Mouse (Mus musculus): ENCODE measurements at regions not wholly inside any gene's neighbourhood (a gene's known extent, or its start where the extent isn't known, plus 50 kb on each side); places are given as distances from the start of the nearest gene placed in this dataset.
A peak's percentile ranks its signal among the peaks of the same experiment; 100 is the strongest.

- no peaks in the 10 kb centered on the region for H3K36me3 ChIP-seq
- H3K9me3 ChIP-seq (replicated peaks): no peaks in the 10 kb centered on the region
- H3K27me3 ChIP-seq (ENCODE audit: low read depth, poor library complexity, severe bottlenecking): no peaks in the 10 kb centered on the region
- WGBS: 87% methylated on average over 3 of the region's 3 CpGs
- H3K4me1 ChIP-seq: no peaks in the 10 kb centered on the region
- DNase-seq (ENCODE audit: low spot score): no peak
- no peak overlapping the region for H3K4me3 ChIP-seq
- H3K27ac ChIP-seq: no peak overlapping the region
Measured at GRCm38 (mm10) chr7:65772845-65773244, 81.9 kb downstream of the Tm2d3 start.

- H3K36me3 ChIP-seq: no peaks in the 10 kb centered on the region
- no peaks in the 10 kb centered on the region for H3K27me3 ChIP-seq (ENCODE audit: low read depth, poor library complexity, severe bottlenecking)
- no peaks in the 10 kb centered on the region for H3K4me1 ChIP-seq
- H3K4me3 ChIP-seq: no peak overlapping the region
- WGBS: 79% methylated on average over 2 of the region's 2 CpGs
- DNase-seq (ENCODE audit: low spot score): no peak
- H3K9me3 ChIP-seq (replicated peaks): no peaks in the 10 kb centered on the region
- H3K27ac ChIP-seq: no peak overlapping the region
Measured at GRCm38 (mm10) chr7:65773948-65774347, 83.0 kb downstream of the Tm2d3 start.

GRCm38 (mm10) chr7:65774388-65775015 is 83.5 kb downstream of the Tm2d3 start:
- no peaks in the 10 kb centered on the region for H3K36me3 ChIP-seq
- H3K27me3 ChIP-seq (ENCODE audit: low read depth, poor library complexity, severe bottlenecking): no peaks in the 10 kb centered on the region
- no peak for DNase-seq (ENCODE audit: low spot score)

GRCm38 (mm10) chr7:65775016-65775415 is 84.0 kb downstream of the Tm2d3 start:
- no peak overlapping the region for H3K4me3 ChIP-seq
- WGBS: 92% methylated on average over 3 of the region's 3 CpGs
- DNase-seq (ENCODE audit: low spot score): no peak
- H3K27me3 ChIP-seq (ENCODE audit: low read depth, poor library complexity, severe bottlenecking): no peaks in the 10 kb centered on the region
- no peaks in the 10 kb centered on the region for H3K9me3 ChIP-seq (replicated peaks)
- H3K36me3 ChIP-seq: no peaks in the 10 kb centered on the region
- H3K4me1 ChIP-seq: peaks cover 7% of the 10 kb centered on the region
- no peak overlapping the region for H3K27ac ChIP-seq

More at GRCm38 (mm10) chr7:65774388-65775015, 83.5 kb downstream of the Tm2d3 start:
- Histone ChIP-seq H3K4me1 (peaks cover 2% of the 10 kb centered on the region; the same call in 1 of the 2 replicates), H3K27ac (no peak overlapping the region), H3K9me3 (replicated peaks) (no peaks in the 10 kb centered on the region), H3K4me3 (no peak overlapping the region)
- WGBS: 94% methylated on average over 11 of the region's 11 CpGs

- H3K9me3 ChIP-seq (replicated peaks): no peaks in the 10 kb centered on the region
- H3K4me1 ChIP-seq: peaks cover 36% of the 10 kb centered on the region
- WGBS: 72% methylated on average over 14 of the region's 14 CpGs
- H3K36me3 ChIP-seq: no peaks in the 10 kb centered on the region
- no peak overlapping the region for H3K4me3 ChIP-seq
- H3K27me3 ChIP-seq (ENCODE audit: low read depth, poor library complexity, severe bottlenecking): no peaks in the 10 kb centered on the region
- H3K27ac ChIP-seq: peak overlapping the region; percentile 62; the same call in 1 of the 2 replicates
- DNase-seq (ENCODE audit: low spot score): no peak
Measured at GRCm38 (mm10) chr7:65779716-65780372, 81.7 kb upstream of the Pcsk6 start.

- Histone ChIP-seq H3K36me3 (no peaks in the 10 kb centered on the region), H3K4me3 (no peak overlapping the region), H3K9me3 (replicated peaks) (no peaks in the 10 kb centered on the region), H3K27me3 (ENCODE audit: low read depth, poor library complexity, severe bottlenecking) (no peaks in the 10 kb centered on the region), H3K4me1 (peaks cover 36% of the 10 kb centered on the region), H3K27ac (peak overlapping the region; percentile 62; the same call in 1 of the 2 replicates)
- WGBS: 44% methylated on average over 9 of the region's 9 CpGs
- no peak for DNase-seq (ENCODE audit: low spot score)
Measured at GRCm38 (mm10) chr7:65780578-65781370, 80.8 kb upstream of the Pcsk6 start.

- 88% methylated on average over 7 of the region's 7 CpGs for WGBS
- no peak overlapping the region for H3K4me3 ChIP-seq
- peaks cover 38% of the 10 kb centered on the region for H3K4me1 ChIP-seq
- DNase-seq (ENCODE audit: low spot score): no peak
- H3K27me3 ChIP-seq (ENCODE audit: low read depth, poor library complexity, severe bottlenecking): no peaks in the 10 kb centered on the region
- H3K36me3 ChIP-seq: no peaks in the 10 kb centered on the region
- no peaks in the 10 kb centered on the region for H3K9me3 ChIP-seq (replicated peaks)
- H3K27ac ChIP-seq: 0 out of 2 replicates have a peak overlapping the region, but pooled peaks have one; percentile 70
Measured at GRCm38 (mm10) chr7:65782024-65782423, 79.5 kb upstream of the Pcsk6 start.

- no peaks in the 10 kb centered on the region for H3K36me3 ChIP-seq
- H3K4me3 ChIP-seq: no peak overlapping the region
- H3K27ac ChIP-seq: 0 out of 2 replicates have a peak overlapping the region, but pooled peaks have one; percentile 9
- DNase-seq (ENCODE audit: low spot score): no peak
- no peaks in the 10 kb centered on the region for H3K9me3 ChIP-seq (replicated peaks)
- H3K27me3 ChIP-seq (ENCODE audit: low read depth, poor library complexity, severe bottlenecking): no peaks in the 10 kb centered on the region
- 9% methylated on average over 4 of the region's 4 CpGs for WGBS
- peaks cover 39% of the 10 kb centered on the region for H3K4me1 ChIP-seq
Measured at GRCm38 (mm10) chr7:65783773-65784172, 77.8 kb upstream of the Pcsk6 start.

- 68% methylated on average over 2 of the region's 2 CpGs for WGBS
- DNase-seq (ENCODE audit: low spot score): no peak
- no peaks in the 10 kb centered on the region for H3K27me3 ChIP-seq (ENCODE audit: low read depth, poor library complexity, severe bottlenecking)
- no peaks in the 10 kb centered on the region for H3K36me3 ChIP-seq
- H3K9me3 ChIP-seq (replicated peaks): no peaks in the 10 kb centered on the region
- no peak overlapping the region for H3K4me3 ChIP-seq
- H3K27ac ChIP-seq: no peak overlapping the region
- peaks cover 18% of the 10 kb centered on the region for H3K4me1 ChIP-seq
Measured at GRCm38 (mm10) chr7:65786916-65787315, 74.6 kb upstream of the Pcsk6 start.

GRCm38 (mm10) chr7:65787849-65788248 is 73.7 kb upstream of the Pcsk6 start:
- DNase-seq (ENCODE audit: low spot score): no peak
- Histone ChIP-seq H3K4me3 (no peak overlapping the region), H3K9me3 (replicated peaks) (no peaks in the 10 kb centered on the region), H3K36me3 (no peaks in the 10 kb centered on the region), H3K4me1 (peaks cover 17% of the 10 kb centered on the region), H3K27ac (no peak overlapping the region), H3K27me3 (ENCODE audit: low read depth, poor library complexity, severe bottlenecking) (no peaks in the 10 kb centered on the region)
- WGBS: 88% methylated on average over 5 of the region's 5 CpGs

- 76% methylated on average over 6 of the region's 6 CpGs for WGBS
Measured at GRCm38 (mm10) chr7:65790264-65790663, 71.3 kb upstream of the Pcsk6 start.

GRCm38 (mm10) chr7:65792187-65792823 is 69.2 kb upstream of the Pcsk6 start:
- DNase-seq (ENCODE audit: low spot score): no peak
- Histone ChIP-seq H3K27ac (no peak overlapping the region), H3K27me3 (ENCODE audit: low read depth, poor library complexity, severe bottlenecking) (no peaks in the 10 kb centered on the region), H3K36me3 (no peaks in the 10 kb centered on the region), H3K4me1 (peaks cover 5% of the 10 kb centered on the region; the same call in 1 of the 2 replicates), H3K9me3 (replicated peaks) (no peaks in the 10 kb centered on the region), H3K4me3 (no peak overlapping the region)
- 92% methylated on average over 10 of the region's 10 CpGs for WGBS

More at GRCm38 (mm10) chr7:65790264-65790663, 71.3 kb upstream of the Pcsk6 start:
- no peak overlapping the region; the same call in 1 of the 2 replicates for H3K27ac ChIP-seq
- no peak overlapping the region for H3K4me3 ChIP-seq
- H3K9me3 ChIP-seq (replicated peaks): no peaks in the 10 kb centered on the region
- H3K4me1 ChIP-seq: peaks cover 7% of the 10 kb centered on the region; the same call in 1 of the 2 replicates
- no peaks in the 10 kb centered on the region for H3K36me3 ChIP-seq
- H3K27me3 ChIP-seq (ENCODE audit: low read depth, poor library complexity, severe bottlenecking): no peaks in the 10 kb centered on the region
- no peak for DNase-seq (ENCODE audit: low spot score)

Data from limb, embryonic 10.5 days (tissue).